Mouse (Mus musculus) heart, embryonic 16.5 days (tissue): ENCODE data around the gene St6galnac3. TPM values are rescaled to one million over a fixed set of nuclear protein-coding genes. Genes with fewer than 3 reads are reported as not detected.

ENCODE experiments used
- ATAC-seq: fragments of 200-750 bp; cut with Nextera tagmentation; replicated peaks from 2 replicates; pipeline ENCODE4 v1.8.0; 2017; ENCODE audit warnings: moderate number of reproducible peaks; ENCODE audit not compliant: insufficient read depth, low FRiP score; ENCODE audit errors: extremely low read depth
- H3K27ac ChIP-seq: fragments of 300-500 bp; sonication (generic); 2 replicates; pipeline ENCODE4 v1.5.1; 2014; ENCODE audit warnings: mild to moderate bottlenecking, low read length, control low read depth, moderate library complexity
- H3K27me3 ChIP-seq: fragments of 300-500 bp; sonication (generic); 2 replicates; pipeline ENCODE4 v1.6.1; 2014; ENCODE audit warnings: low read length, mixed read lengths; ENCODE audit not compliant: control insufficient read depth, insufficient read depth
- H3K36me3 ChIP-seq: fragments of 300-500 bp; sonication (generic); 2 replicates; pipeline ENCODE4 v1.6.1; 2014; ENCODE audit not compliant: control insufficient read depth, insufficient read depth
- H3K4me1 ChIP-seq: fragments of 300-500 bp; sonication (generic); 2 replicates; pipeline ENCODE4 v1.6.1; 2014; ENCODE audit warnings: low read length, mixed read lengths; ENCODE audit not compliant: control insufficient read depth, insufficient read depth
- H3K4me2 ChIP-seq: fragments of 300-500 bp; sonication (generic); 2 replicates; pipeline ENCODE4 v1.6.1; 2014; ENCODE audit warnings: low read depth, mild to moderate bottlenecking, control low read depth, low read length
- H3K4me3 ChIP-seq: fragments of 300-500 bp; sonication (generic); 2 replicates; pipeline ENCODE4 v1.5.1; 2014; ENCODE audit warnings: mild to moderate bottlenecking, control low read depth, low read length
- H3K9ac ChIP-seq: fragments of 300-500 bp; sonication (generic); 2 replicates; pipeline ENCODE4 v1.6.1; 2014; ENCODE audit warnings: low read length, control low read depth
- H3K9me3 ChIP-seq: fragments of 300-500 bp; sonication (generic); replicated peaks from 2 replicates; pipeline ENCODE4 v1.6.1; 2016; ENCODE audit warnings: low read length; ENCODE audit not compliant: control insufficient read depth
- WGBS: fragments of 180-500 bp; shearing (Covaris S2); extraction: QIAGEN DNeasy Blood & Tissue Kit; methylation state at CpG from one replicate; pipeline ENCODE4 v1.1.7; 2014; 5-methylcytosine and 5-hydroxymethylcytosine counted together
- polyA plus RNA-seq: library from polyadenylated mRNA; unstranded; fragments of >200 nt; fragmentation: Nextera tagmentation; extraction: Ambion mirVana; gene quantifications from 2 replicates; pipeline ENCODE4 v1.2.1, GENCODE M21; 2015

St6galnac3 gene
- polyA plus RNA-seq, 1 experiment from 2014 or later, result 20.8 TPM

DNA sequence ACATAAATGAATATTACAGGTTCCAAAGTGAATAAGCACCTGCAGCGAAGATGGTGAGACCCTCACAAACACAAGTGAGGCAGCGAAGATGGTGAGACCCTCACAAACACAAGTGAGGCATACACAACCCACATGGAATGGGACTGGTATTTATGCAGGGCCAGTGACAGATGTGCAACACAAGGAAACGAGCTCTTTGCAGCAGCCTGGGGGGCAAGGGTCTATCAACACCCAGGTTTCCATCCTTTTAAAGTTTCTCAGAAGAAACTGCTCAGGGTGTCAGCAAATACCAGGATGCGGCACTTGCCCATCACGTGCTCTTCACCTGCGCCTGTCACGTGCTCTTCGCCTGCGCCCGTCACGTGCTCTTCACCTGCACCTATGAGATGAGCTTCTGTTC, 524.9 kb downstream of the St6galnac3 start:
- no peak for ATAC-seq
- Histone ChIP-seq H3K36me3 (no peaks in the 10 kb centered on the region), H3K27ac (no peak overlapping the region), H3K9ac (no peak overlapping the region), H3K4me1 (no peaks in the 10 kb centered on the region), H3K4me3 (no peak overlapping the region), H3K27me3 (no peaks in the 10 kb centered on the region), H3K9me3 (no peaks in the 10 kb centered on the region), H3K4me2 (no peak overlapping the region)
- WGBS, result 91% methylated on average over 11 of the region's 11 CpGs

GRCm38 (mm10) chr3:153199251-153199650, 525.7 kb downstream of the St6galnac3 start:
- H3K9me3 ChIP-seq, result no peaks in the 10 kb centered on the region
- H3K4me2 ChIP-seq, result no peak overlapping the region
- no peak overlapping the region for H3K9ac ChIP-seq
- no peak overlapping the region for H3K27ac ChIP-seq
- no peaks in the 10 kb centered on the region for H3K27me3 ChIP-seq
- no peak overlapping the region for H3K4me3 ChIP-seq
- H3K4me1 ChIP-seq, result no peaks in the 10 kb centered on the region
- 78% methylated on average over 8 of the region's 8 CpGs for WGBS
- no peaks in the 10 kb centered on the region for H3K36me3 ChIP-seq
- no peak for ATAC-seq

DNA sequence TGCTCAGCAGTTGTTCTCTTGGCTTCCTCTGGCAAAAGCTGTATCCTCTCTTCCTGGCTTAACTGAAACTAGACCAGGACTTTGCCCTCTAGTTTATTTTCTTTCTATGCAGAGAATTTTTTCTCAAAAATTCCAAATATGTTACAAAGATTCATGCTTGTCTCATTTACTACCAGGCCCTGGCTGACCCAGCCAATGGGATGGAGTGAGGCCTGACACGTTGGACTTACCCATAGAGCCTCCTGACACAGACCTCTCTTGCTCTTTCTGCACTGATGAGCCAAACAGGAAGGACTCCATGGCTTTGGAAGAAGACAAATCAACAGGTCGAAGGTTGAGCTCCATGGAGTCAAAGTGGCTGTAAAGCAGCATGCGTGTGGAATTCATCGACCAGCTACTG, 526.5 kb downstream of the St6galnac3 start:
- Histone ChIP-seq H3K27me3 (no peaks in the 10 kb centered on the region), H3K9ac (no peak overlapping the region), H3K36me3 (no peaks in the 10 kb centered on the region), H3K4me3 (no peak overlapping the region), H3K9me3 (no peaks in the 10 kb centered on the region), H3K4me2 (no peak overlapping the region), H3K4me1 (no peaks in the 10 kb centered on the region), H3K27ac (no peak overlapping the region)
- ATAC-seq, result no peak
- 75% methylated on average over 4 of the region's 4 CpGs for WGBS

DNA sequence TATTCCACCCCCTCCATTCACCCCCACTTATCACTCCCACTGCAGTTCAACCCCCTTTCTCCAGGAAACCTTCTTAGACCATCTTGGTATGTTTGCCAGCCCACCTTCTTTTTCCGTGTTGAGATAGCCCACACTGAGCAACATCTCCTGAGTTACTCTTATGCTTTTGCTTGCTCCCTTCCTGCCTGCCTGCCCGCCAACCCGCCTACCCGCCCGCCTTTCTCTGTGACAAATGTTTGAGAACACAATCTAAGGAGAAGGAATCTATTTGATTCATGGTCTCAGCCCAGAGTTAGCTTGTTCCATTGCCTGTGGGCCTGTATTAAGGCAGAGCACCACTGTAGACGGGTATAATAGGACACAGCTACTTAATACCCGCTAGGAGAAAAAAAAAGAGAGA, 531.9 kb downstream of the St6galnac3 start:
- H3K4me3 ChIP-seq, result no peak overlapping the region
- no peak overlapping the region for H3K27ac ChIP-seq
- no peaks in the 10 kb centered on the region for H3K4me1 ChIP-seq
- no peak overlapping the region for H3K4me2 ChIP-seq
- WGBS, result 80% methylated on average over 7 of the region's 7 CpGs
- H3K9ac ChIP-seq, result no peak overlapping the region
- H3K9me3 ChIP-seq, result no peaks in the 10 kb centered on the region
- no peaks in the 10 kb centered on the region for H3K27me3 ChIP-seq
- H3K36me3 ChIP-seq, result no peaks in the 10 kb centered on the region
- no peak for ATAC-seq

DNA sequence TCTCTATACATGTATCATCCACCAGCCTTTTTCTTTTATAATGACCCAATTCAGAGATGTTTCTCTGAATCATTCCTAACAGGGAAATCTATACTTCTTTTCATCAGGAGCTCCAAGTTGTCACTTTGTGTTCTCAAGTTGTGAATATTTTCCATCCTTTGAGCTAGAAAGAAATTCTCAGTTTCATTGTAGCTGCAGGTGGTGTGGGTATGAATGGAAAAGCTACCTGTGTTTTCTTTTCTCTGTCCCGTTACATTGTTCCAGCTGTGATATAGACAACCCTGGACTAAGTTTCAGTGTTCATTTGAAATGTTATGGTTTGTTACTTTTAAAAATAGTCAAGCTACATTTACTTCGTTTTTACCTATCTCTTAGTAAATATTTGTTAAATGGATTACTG, 534.2 kb downstream of the St6galnac3 start:
- Histone ChIP-seq H3K27ac (no peak overlapping the region), H3K9me3 (no peaks in the 10 kb centered on the region), H3K9ac (no peak overlapping the region), H3K4me1 (no peaks in the 10 kb centered on the region), H3K27me3 (no peaks in the 10 kb centered on the region), H3K36me3 (no peaks in the 10 kb centered on the region), H3K4me2 (no peak overlapping the region), H3K4me3 (no peak overlapping the region)
- no peak for ATAC-seq
- WGBS, result 71% methylated on average over 2 of the region's 2 CpGs

GRCm38 (mm10) chr3:153189685-153190467, 535.1 kb downstream of the St6galnac3 start:
- no peak overlapping the region for H3K27ac ChIP-seq
- no peak overlapping the region for H3K9ac ChIP-seq
- no peaks in the 10 kb centered on the region for H3K4me1 ChIP-seq
- 87% methylated on average over 6 of the region's 6 CpGs for WGBS
- no peaks in the 10 kb centered on the region for H3K9me3 ChIP-seq
- no peaks in the 10 kb centered on the region for H3K27me3 ChIP-seq
- H3K4me3 ChIP-seq, result no peak overlapping the region
- H3K4me2 ChIP-seq, result no peak overlapping the region
- no peak for ATAC-seq
- no peaks in the 10 kb centered on the region for H3K36me3 ChIP-seq

DNA sequence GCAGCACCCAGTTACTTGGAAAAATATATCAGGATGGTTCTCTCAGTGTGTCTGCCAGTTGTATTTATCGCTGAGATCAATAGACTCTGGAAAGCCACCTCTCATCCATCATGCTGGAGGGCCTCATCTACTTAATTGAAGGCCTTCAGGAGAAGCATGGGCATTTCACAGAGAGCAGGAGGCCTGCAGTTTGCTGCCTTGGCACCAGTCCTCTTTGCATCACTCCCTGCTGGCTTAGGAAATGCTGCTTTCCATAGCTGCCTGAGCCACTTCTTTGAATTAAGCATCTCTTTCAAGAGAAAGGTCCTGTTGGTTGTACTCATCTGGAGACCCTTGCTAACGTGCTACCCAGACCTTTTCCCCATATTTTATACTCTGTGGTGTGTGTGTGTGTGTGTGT, 536.8 kb downstream of the St6galnac3 start:
- Histone ChIP-seq H3K36me3 (no peaks in the 10 kb centered on the region), H3K4me3 (no peak overlapping the region), H3K27ac (no peak overlapping the region), H3K4me1 (no peaks in the 10 kb centered on the region), H3K27me3 (no peaks in the 10 kb centered on the region), H3K4me2 (no peak overlapping the region), H3K9me3 (no peaks in the 10 kb centered on the region), H3K9ac (no peak overlapping the region)
- WGBS, result 69% methylated on average over 2 of the region's 2 CpGs
- no peak for ATAC-seq

DNA sequence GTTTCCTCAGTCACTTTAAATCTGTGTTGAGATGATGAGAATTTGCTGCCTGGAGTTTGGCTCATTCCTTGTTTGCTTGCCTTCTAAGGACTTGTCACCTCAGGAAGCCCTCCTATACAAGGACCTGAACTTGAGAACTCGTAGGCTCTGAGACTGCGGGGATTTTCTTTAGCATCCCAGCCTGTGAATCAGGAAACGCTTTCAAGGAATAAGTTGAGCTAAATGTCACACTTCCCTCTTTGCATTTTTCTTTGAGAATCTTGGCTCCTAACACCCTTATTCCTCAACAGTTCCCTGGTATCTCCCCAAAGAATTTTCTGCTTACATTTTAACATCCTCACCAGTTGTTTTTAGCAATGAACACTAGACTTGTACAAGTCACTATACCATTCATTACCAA, 539.9 kb downstream of the St6galnac3 start:
- H3K27me3 ChIP-seq, result no peaks in the 10 kb centered on the region
- H3K27ac ChIP-seq, result no peak overlapping the region
- H3K9ac ChIP-seq, result no peak overlapping the region
- H3K36me3 ChIP-seq, result no peaks in the 10 kb centered on the region
- no peak overlapping the region for H3K4me2 ChIP-seq
- no peak for ATAC-seq
- H3K4me1 ChIP-seq, result no peaks in the 10 kb centered on the region
- 60% methylated on average over 3 of the region's 3 CpGs for WGBS
- no peak overlapping the region for H3K4me3 ChIP-seq
- H3K9me3 ChIP-seq, result no peaks in the 10 kb centered on the region

- Histone ChIP-seq H3K9ac (no peak overlapping the region), H3K9me3 (no peaks in the 10 kb centered on the region), H3K4me3 (no peak overlapping the region), H3K4me2 (no peak overlapping the region), H3K36me3 (no peaks in the 10 kb centered on the region), H3K4me1 (no peaks in the 10 kb centered on the region), H3K27ac (no peak overlapping the region), H3K27me3 (no peaks in the 10 kb centered on the region)
- 68% methylated on average over 6 of the region's 6 CpGs for WGBS
- ATAC-seq, result no peak
Measured at GRCm38 (mm10) chr3:153181242-153181641, 543.7 kb downstream of the St6galnac3 start.
